Mouse (Mus musculus) spleen, adult 2 months (tissue): ENCODE measurements around the gene Ptgr1.

Source experiments
- CTCF ChIP-seq: fragments of 200-500 bp; IDR thresholded peaks from 2 replicates; pipeline ENCODE4 v1.5.1; 2011; ENCODE audit warnings: mild to moderate bottlenecking, inconsistent platforms; ENCODE audit not compliant: insufficient read depth, insufficient read length, insufficient replicate concordance; ENCODE audit errors: extremely low read depth
- POLR2A ChIP-seq: fragments of 200-500 bp; IDR thresholded peaks from 2 replicates; pipeline ENCODE4 v1.6.1; 2011; ENCODE audit warnings: low read depth, low read length, inconsistent platforms

DNA sequence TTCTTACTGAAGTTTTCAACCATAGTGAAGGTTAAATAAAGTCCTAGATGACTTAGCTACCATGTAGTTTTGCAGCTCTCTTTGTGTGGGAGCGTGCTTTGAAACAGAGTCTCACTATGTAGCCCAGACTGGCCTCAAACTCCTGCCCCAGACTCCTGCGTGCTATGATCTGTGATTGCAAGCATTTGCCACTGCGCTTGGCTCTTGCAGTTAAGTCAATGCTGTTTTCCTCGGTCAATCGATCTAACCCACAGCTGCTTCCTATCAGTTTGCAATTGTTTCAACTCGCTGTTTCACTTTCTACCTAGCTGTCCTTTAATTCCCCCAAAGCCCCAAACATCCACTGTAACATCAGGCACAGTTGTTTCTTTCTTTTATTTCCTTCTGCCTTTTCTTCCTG is 54.4 kb downstream of the Ptgr1 start:
- TF ChIP-seq POLR2A = no peak
- no peak for TF ChIP-seq CTCF
